Mouse (Mus musculus): Measurements from ENCODE around the gene Ppm1h.

- TF ChIP-seq CTCF (IDR thresholded peaks at IDR 0.05) = no peak
- no peak for TF ChIP-seq EP300 (IDR thresholded peaks at IDR 0.05)
Observed at GRCm38 (mm10) chr10:122920218-122920795, 241.7 kb downstream of the Ppm1h start.

Data from lung, postnatal 0 days (tissue).